Mouse (Mus musculus) hindbrain, embryonic 10.5 days (tissue): ENCODE measurements around the gene Bckdha. TPM values are rescaled to one million over a fixed set of nuclear protein-coding genes. Genes with fewer than 3 reads are reported as not detected.

Source experiments
- DNase-seq: peaks from one replicate; pipeline ENCODE4 v3.0.0-alpha.2; 2017; ENCODE audit warnings: low spot score
- H3K27ac ChIP-seq: fragments of 300-500 bp; sonication (generic); 2 replicates; pipeline ENCODE4 v1.5.1; 2016; ENCODE audit warnings: mild to moderate bottlenecking, moderate library complexity
- H3K27me3 ChIP-seq: fragments of 300-500 bp; sonication (generic); 2 replicates; pipeline ENCODE4 v1.6.1; 2016; ENCODE audit warnings: mild to moderate bottlenecking; ENCODE audit not compliant: poor library complexity, insufficient read depth, severe bottlenecking
- H3K36me3 ChIP-seq: fragments of 300-500 bp; sonication (generic); 2 replicates; pipeline ENCODE4 v1.6.1; 2016; ENCODE audit warnings: mild to moderate bottlenecking, moderate library complexity
- H3K4me1 ChIP-seq: fragments of 300-500 bp; sonication (generic); replicated peaks from 2 replicates; pipeline ENCODE4 v1.6.1; 2016; ENCODE audit warnings: mild to moderate bottlenecking
- H3K4me3 ChIP-seq: fragments of 300-500 bp; sonication (generic); 2 replicates; pipeline ENCODE4 v1.5.1; 2016; ENCODE audit warnings: mild to moderate bottlenecking, moderate library complexity
- H3K9me3 ChIP-seq: fragments of 300-500 bp; sonication (generic); 2 replicates; pipeline ENCODE4 v1.6.1; 2016; ENCODE audit warnings: mild to moderate bottlenecking, moderate library complexity
- WGBS: fragments of 180-500 bp; shearing (Covaris S2); methylation state at CpG from one replicate; pipeline ENCODE4 v1.1.7; 2016; 5-methylcytosine and 5-hydroxymethylcytosine counted together
- polyA plus RNA-seq: library from polyadenylated mRNA; unstranded; fragments of >200 nt; fragmentation: Nextera tagmentation; extraction: Ambion mirVana; gene quantifications from 2 replicates; pipeline ENCODE4 v1.2.1, GENCODE M21; 2016

Bckdha gene
- polyA plus RNA-seq, 1 experiment from 2014 or later: 49.4 TPM

DNA sequence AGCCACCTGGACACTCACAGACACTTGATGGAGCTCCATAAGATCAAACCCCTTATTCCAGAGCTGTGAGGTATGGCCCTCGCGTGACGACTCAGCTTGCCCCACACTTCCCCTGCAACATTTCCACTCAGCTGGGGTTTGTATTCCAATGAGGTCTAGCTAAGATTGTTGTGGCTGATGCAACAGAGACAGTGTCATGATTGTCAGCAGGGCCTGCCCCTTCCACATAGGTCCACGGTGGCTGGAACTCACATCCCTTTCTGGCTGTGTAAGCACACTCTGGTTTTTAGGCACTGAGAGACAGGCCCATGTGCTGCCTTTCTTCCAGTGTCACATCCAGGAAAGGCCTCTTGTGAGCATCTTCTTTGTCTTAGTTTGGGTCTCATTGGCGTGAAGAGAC is 74.1 kb downstream of the Bckdha start:
- no peaks in the 10 kb centered on the region for H3K36me3 ChIP-seq
- 88% methylated on average over 5 of the region's 5 CpGs for WGBS
- H3K4me3 ChIP-seq: no peak overlapping the region
- no peak overlapping the region for H3K27ac ChIP-seq
- H3K9me3 ChIP-seq: 0 out of 2 replicates have a peak, but pooled peaks cover 6% of the 10 kb centered on the region
- no peak for DNase-seq
- no peaks in the 10 kb centered on the region for H3K4me1 ChIP-seq
- no peaks in the 10 kb centered on the region for H3K27me3 ChIP-seq

DNA sequence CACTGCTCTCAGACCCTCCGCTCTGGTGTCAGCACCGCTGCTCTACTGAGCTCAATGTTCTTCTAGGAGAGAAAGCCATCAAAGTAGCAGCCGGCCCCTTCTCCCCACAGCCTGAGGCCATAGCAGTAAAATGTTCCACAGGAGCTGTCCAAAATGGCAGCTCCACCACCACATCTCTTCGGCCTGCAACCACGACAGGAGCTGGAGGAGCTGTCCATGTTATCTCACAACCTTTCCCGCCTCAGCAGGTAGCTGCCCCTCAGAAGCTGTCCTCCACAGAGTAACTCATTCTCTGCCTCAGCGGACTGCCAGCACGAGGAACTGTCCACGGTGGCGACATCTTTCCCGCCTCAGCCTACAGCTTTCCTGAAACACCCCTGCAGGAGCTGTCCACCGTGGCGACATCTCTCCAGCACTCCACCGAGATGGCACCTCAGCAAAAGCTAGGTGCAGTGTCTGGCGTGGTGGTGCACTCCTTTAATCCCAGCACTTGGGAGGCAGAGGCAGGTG is 76.4 kb downstream of the Bckdha start:
- no peak for DNase-seq
- 91% methylated on average over 15 of the region's 15 CpGs for WGBS
- H3K27ac ChIP-seq: no peak overlapping the region
- H3K4me3 ChIP-seq: no peak overlapping the region
- H3K27me3 ChIP-seq: no peaks in the 10 kb centered on the region
- no peaks in the 10 kb centered on the region for H3K36me3 ChIP-seq
- 0 out of 2 replicates have a peak, but pooled peaks cover 6% of the 10 kb centered on the region for H3K9me3 ChIP-seq
- no peaks in the 10 kb centered on the region for H3K4me1 ChIP-seq

Other genes starting within 250 kb of the Bckdha start
- 0.45 and 0.63 TPM in 2 replicates for gene Cxcl17, start 246.1 kb downstream of the Bckdha start, polyA plus RNA-seq
- gene Ceacam1, start 181.4 kb downstream of the Bckdha start, polyA plus RNA-seq: 0.92 and 2.2 TPM in 2 replicates
- not detected in 2 replicates for gene Ceacam2, start 119.1 kb downstream of the Bckdha start, polyA plus RNA-seq
- gene Erich4, start 43.1 kb downstream of the Bckdha start, polyA plus RNA-seq: not detected in 2 replicates
- gene Dmac2, start 39.6 kb downstream of the Bckdha start, polyA plus RNA-seq: 26.3 and 29.6 TPM in 2 replicates
- 0.87 and 1.8 TPM in 2 replicates for gene B3gnt8, start 32.3 kb downstream of the Bckdha start, polyA plus RNA-seq
- gene Exosc5, start 183 bp upstream of the Bckdha start, polyA plus RNA-seq: 75.6 and 76.4 TPM in 2 replicates
- 3.1 and 3.2 TPM in 2 replicates for gene Tmem91, start 16.2 kb upstream of the Bckdha start, polyA plus RNA-seq
- gene B9d2, start 21.8 kb upstream of the Bckdha start, polyA plus RNA-seq: 38.3 and 44.6 TPM in 2 replicates
- gene Tgfb1, start 28.0 kb upstream of the Bckdha start, polyA plus RNA-seq: 0.81 and 2.1 TPM in 2 replicates
- 32.4 and 44.0 TPM in 2 replicates for gene Ccdc97, start 60.1 kb upstream of the Bckdha start, polyA plus RNA-seq
- gene Hnrnpul1, start 95.8 kb upstream of the Bckdha start, polyA plus RNA-seq: 60.5 and 61.6 TPM in 2 replicates
- gene Axl, start 129.7 kb upstream of the Bckdha start, polyA plus RNA-seq: 15.0 and 18.4 TPM in 2 replicates
- 0.44 and 0.46 TPM in 2 replicates for gene Cyp2s1, start 157.9 kb upstream of the Bckdha start, polyA plus RNA-seq
- gene Cyp2b10, start 238.6 kb upstream of the Bckdha start, polyA plus RNA-seq: not detected in 2 replicates